Mouse (Mus musculus): ENCODE measurements around the gene Atp11a. TPM values are rescaled to one million over a fixed set of nuclear protein-coding genes. Genes with fewer than 3 reads are reported as not detected.

Atp11a gene
- total and polyA plus RNA-seq, 3 experiments = 0.12 to 0.27 (median 0.21) TPM

DNA sequence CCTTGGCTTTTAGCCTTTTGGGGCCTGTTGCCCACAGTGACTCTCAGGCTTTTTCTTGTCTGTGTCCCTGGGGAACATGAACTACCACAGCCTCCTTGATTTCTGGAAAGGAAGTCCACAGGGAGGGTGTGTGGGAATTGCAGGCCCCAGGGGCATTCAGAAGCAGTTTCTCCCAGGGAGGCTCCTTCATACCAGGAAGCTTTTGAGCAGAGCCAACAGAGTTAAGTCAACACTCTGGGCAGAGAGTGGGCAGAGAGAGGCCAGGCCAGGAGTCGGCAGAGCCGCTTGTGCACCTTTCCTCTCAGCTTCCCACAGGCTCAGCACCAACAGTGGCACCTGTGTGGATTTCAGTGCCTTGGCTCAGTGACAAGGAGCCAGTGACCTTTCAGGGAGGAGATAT lies 51.2 kb downstream of the Atp11a start:
- dilution Hi-C loops (cut with MboI; ENCODE audit: extremely low pct_ligation_motif_present, extremely low pct_unique_long_range_greater_than_20kb, low sequenced_read_pairs) = no loop called here
- DNase-seq (ENCODE audit: extremely low read depth) = no peak

DNA sequence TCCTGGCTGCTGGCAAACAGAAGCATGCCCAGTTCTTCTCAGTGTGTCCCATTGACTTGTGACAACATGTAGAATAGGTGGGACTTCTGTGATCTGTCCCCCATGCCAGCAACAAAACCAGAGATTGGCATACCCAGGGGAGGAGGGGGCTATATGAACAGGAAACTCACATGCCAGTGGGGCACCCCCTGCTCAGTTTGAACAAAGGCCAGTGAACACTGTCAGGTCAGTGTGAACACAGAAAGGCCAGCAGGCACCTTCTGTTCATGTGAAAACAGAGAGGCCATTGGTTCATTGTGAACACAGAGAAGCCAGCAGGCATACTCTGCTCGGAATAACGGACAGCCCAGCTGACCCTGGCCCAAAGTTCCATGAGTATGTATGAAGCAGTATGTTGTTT lies 52.7 kb downstream of the Atp11a start:
- H3K9me3 ChIP-seq (replicated peaks; ENCODE audit: low read length) = no peaks in the 10 kb centered on the region
- no peak overlapping the region for H3K4me2 ChIP-seq (ENCODE audit: insufficient read depth, low read depth, poor library complexity, severe bottlenecking)
- peaks cover 19 to 27% of the 10 kb centered on the region in 2 experiments for H3K4me1 ChIP-seq (ENCODE audit: control insufficient read depth in 1 of 2, insufficient read depth in 2 of 2)
- H3K36me3 ChIP-seq (replicated peaks in 1 of 2; ENCODE audit: control insufficient read depth in 1 of 2, insufficient read depth in 1 of 2, low read length in 1 of 2) = no peaks in the 10 kb centered on the region
- in situ Hi-C loops (cut with MboI; ENCODE audit: low pct_ligation_motif_present, low pct_unique_long_range_greater_than_20kb, low sequenced_read_pairs) = no loop called here
- H3K9ac ChIP-seq (ENCODE audit: insufficient read depth, low read depth) = no peak overlapping the region
- no peak for DNase-seq (ENCODE audit: extremely low read depth)
- no peak overlapping the region for H3K27ac ChIP-seq (ENCODE audit: insufficient read depth, low read depth)
- dilution Hi-C loops (cut with MboI; ENCODE audit: extremely low pct_ligation_motif_present, extremely low pct_unique_long_range_greater_than_20kb, low sequenced_read_pairs) = no loop called here
- peaks cover 83% of the 10 kb centered on the region for H3K27me3 ChIP-seq (replicated peaks)
- no peak overlapping the region for H3K4me3 ChIP-seq (replicated peaks in 1 of 3; ENCODE audit: low read depth in 2 of 3, low read length in 2 of 3, poor library complexity in 1 of 3)
- no peak for TF ChIP-seq CHD1 (IDR thresholded peaks at IDR 0.05; ENCODE audit: low read depth, low read length)
- H3K79me2 ChIP-seq (replicated peaks; ENCODE audit: control insufficient read depth, extremely low read depth, insufficient read depth, poor library complexity, severe bottlenecking) = no peaks in the 10 kb centered on the region

More for the DNA sequence above, 51.2 kb downstream of the Atp11a start:
- Histone ChIP-seq H3K79me2 (replicated peaks; ENCODE audit: control insufficient read depth, extremely low read depth, insufficient read depth, poor library complexity, severe bottlenecking) (no peaks in the 10 kb centered on the region), H3K4me2 (ENCODE audit: insufficient read depth, low read depth, poor library complexity, severe bottlenecking) (no peak overlapping the region), H3K27me3 (replicated peaks) (peaks cover 89% of the 10 kb centered on the region), H3K4me1 (ENCODE audit: control insufficient read depth in 1 of 2, insufficient read depth in 2 of 2) (peaks cover 19 to 27% of the 10 kb centered on the region in 2 experiments), H3K4me3 (replicated peaks in 1 of 3; ENCODE audit: low read depth in 2 of 3, low read length in 2 of 3, poor library complexity in 1 of 3) (no peak overlapping the region), H3K27ac (ENCODE audit: insufficient read depth, low read depth) (no peak overlapping the region), H3K9me3 (replicated peaks; ENCODE audit: low read length) (no peaks in the 10 kb centered on the region), H3K36me3 (replicated peaks in 1 of 2; ENCODE audit: control insufficient read depth in 1 of 2, insufficient read depth in 1 of 2, low read length in 1 of 2) (no peaks in the 10 kb centered on the region), H3K9ac (ENCODE audit: insufficient read depth, low read depth) (no peak overlapping the region)
- no peak for TF ChIP-seq JUN (IDR thresholded peaks at IDR 0.05; ENCODE audit: insufficient read depth, low read depth, low read length)
- TF ChIP-seq PAX5 (IDR thresholded peaks at IDR 0.05; ENCODE audit: low read length) = no peak
- TF ChIP-seq ZKSCAN1 (IDR thresholded peaks at IDR 0.05; ENCODE audit: borderline replicate concordance, low read depth, low read length) = no peak
- no peak for TF ChIP-seq KAT2A (IDR thresholded peaks at IDR 0.05; ENCODE audit: insufficient replicate concordance, low read length)
- TF ChIP-seq MAZ (IDR thresholded peaks at IDR 0.05; ENCODE audit: low read depth, low read length) = no peak
- no peak for TF ChIP-seq POLR2AphosphoS2 (IDR thresholded peaks at IDR 0.05; ENCODE audit: low read depth, low read length)
- TF ChIP-seq TCF12 (IDR thresholded peaks at IDR 0.05; ENCODE audit: low read depth, low read length) = no peak
- TF ChIP-seq USF1 (IDR thresholded peaks at IDR 0.05; ENCODE audit: low read depth, low read length) = no peak
- TF ChIP-seq E2F4 (IDR thresholded peaks at IDR 0.05; ENCODE audit: insufficient replicate concordance, low read depth, low read length) = no peak
- no peak for TF ChIP-seq SMC3 (IDR thresholded peaks at IDR 0.05; ENCODE audit: low read depth, low read length)
- no peak for TF ChIP-seq RAD21 (IDR thresholded peaks at IDR 0.05; ENCODE audit: low read depth, low read length)
- no peak for TF ChIP-seq ETS1 (conservative IDR thresholded peaks at IDR 0.05; ENCODE audit: low read depth, low read length)
- no peak for TF ChIP-seq ZC3H11A (IDR thresholded peaks at IDR 0.05; ENCODE audit: low read depth, low read length)
- TF ChIP-seq NELFE (IDR thresholded peaks at IDR 0.05; ENCODE audit: low read depth, low read length) = no peak
- in situ Hi-C loops (cut with MboI; ENCODE audit: low pct_ligation_motif_present, low pct_unique_long_range_greater_than_20kb, low sequenced_read_pairs) = no loop called here
